ENCODE assay signal across 12 mouse cellular contexts in the genomic region with DNA sequence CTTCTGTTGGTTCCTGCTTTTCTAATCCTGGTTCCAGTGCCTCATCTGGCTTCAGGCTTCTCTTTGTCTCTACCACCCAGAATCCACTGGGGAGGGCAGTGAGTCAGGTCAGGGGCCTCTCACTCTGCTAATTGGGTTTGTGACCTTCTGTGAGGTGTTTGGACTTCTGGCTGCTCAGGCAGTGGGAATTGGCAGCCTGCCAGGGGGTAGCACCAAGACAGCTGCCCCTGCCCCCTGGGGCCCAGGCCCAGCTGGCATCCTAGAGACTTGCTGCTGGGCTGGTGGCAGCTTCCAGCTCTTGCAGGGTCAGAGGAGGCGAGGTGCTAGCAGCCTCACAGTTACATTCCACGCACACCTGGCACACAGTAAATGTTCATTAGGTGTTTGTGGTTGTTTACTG. TPM values are rescaled to one million over a fixed set of nuclear protein-coding genes. Genes with fewer than 3 reads are reported as not detected.
A peak's percentile ranks its signal among the peaks of the same experiment; 100 is the strongest.
DNase-seq lines count a peak whose midpoint lies in the region; ATAC-seq lines count a peak whose summit lies in the region.
"Had no signal": no experiment of that assay in that cellular context is flagged by ENCODE, and none has a peak within 500 bp of the region (broad histone marks: within the 10 kb centered on the region; RNA-seq: fewer than 3 reads in every experiment).

No protein-coding gene starts in this region.

- WGBS in hindbrain, embryonic 12.5 days: 61% methylated on average over 2 of the region's 2 CpGs
- WGBS in hindbrain, embryonic 16.5 days: 62% methylated on average over 2 of the region's 2 CpGs

- H3K27ac ChIP-seq in hindbrain, embryonic 12.5 days: peak overlapping the region; percentile 40
- H3K27ac ChIP-seq in hindbrain, embryonic 16.5 days (ENCODE audit: low read depth, low read length): no peak overlapping the region
- H3K27ac ChIP-seq: embryonic facial prominence, embryonic 13.5 days; heart, embryonic 13.5 days had no signal

- H3K9ac ChIP-seq in hindbrain, embryonic 12.5 days: no peak overlapping the region
- H3K9ac ChIP-seq in hindbrain, embryonic 16.5 days (ENCODE audit: low read depth, low read length): no peak overlapping the region
- H3K9ac ChIP-seq: embryonic facial prominence, embryonic 13.5 days; heart, embryonic 13.5 days had no signal

- H3K4me3 ChIP-seq in hindbrain, embryonic 12.5 days: no peak overlapping the region
- H3K4me3 ChIP-seq in hindbrain, embryonic 16.5 days (ENCODE audit: low read length): no peak overlapping the region
- H3K4me3 ChIP-seq: embryonic facial prominence, embryonic 13.5 days; heart, embryonic 13.5 days had no signal

- H3K4me1 ChIP-seq in hindbrain, embryonic 12.5 days: peaks cover 10% of the 10 kb centered on the region
- H3K4me1 ChIP-seq in hindbrain, embryonic 16.5 days (ENCODE audit: control insufficient read depth, insufficient read depth, low read depth, low read length): no peaks in the 10 kb centered on the region
- H3K4me1 ChIP-seq: embryonic facial prominence, embryonic 13.5 days had no signal

- H3K4me2 ChIP-seq in hindbrain, embryonic 12.5 days (replicated peaks): no peak overlapping the region
- no peak overlapping the region for H3K4me2 ChIP-seq in hindbrain, embryonic 16.5 days (ENCODE audit: low read length)
- H3K4me2 ChIP-seq: embryonic facial prominence, embryonic 13.5 days; heart, embryonic 13.5 days had no signal

- peak; percentile 35 for ATAC-seq in hindbrain, embryonic 12.5 days (ENCODE audit: low FRiP score)
- no peak for ATAC-seq in hindbrain, embryonic 16.5 days

- DNase-seq in cerebellum, adult 11-12 months: peak; percentile 80
- peak; percentile 74 to 76 for DNase-seq in cerebellum, postnatal 14 days
- DNase-seq in kidney, postnatal 10 days: peak; percentile 61
- no peak for DNase-seq in thymus, postnatal 4 days
- DNase-seq in adrenal gland, adult 2 months: no peak
- no peak for DNase-seq in frontal cortex, postnatal 14 days (ENCODE audit: low spot score in 2 of 2)
- DNase-seq: adrenal gland, adult 8-10 months; lung, adult 18-20 months had no signal

- peaks cover 3% of the 10 kb centered on the region; the same call in 1 of the 2 replicates for H3K36me3 ChIP-seq in hindbrain, embryonic 12.5 days
- peaks cover 4% of the 10 kb centered on the region; the same call in 1 of the 2 replicates for H3K36me3 ChIP-seq in hindbrain, embryonic 16.5 days (ENCODE audit: control insufficient read depth, insufficient read depth, low read length)

- H3K27me3 ChIP-seq in hindbrain, embryonic 12.5 days: peaks cover 5% of the 10 kb centered on the region; the same call in 1 of the 2 replicates
- H3K27me3 ChIP-seq in hindbrain, embryonic 16.5 days (replicated peaks; ENCODE audit: control insufficient read depth, insufficient read depth, low read length): no peaks in the 10 kb centered on the region
- H3K27me3 ChIP-seq: embryonic facial prominence, embryonic 13.5 days; heart, embryonic 13.5 days had no signal

- H3K9me3 ChIP-seq in hindbrain, embryonic 12.5 days (replicated peaks): no peaks in the 10 kb centered on the region
- H3K9me3 ChIP-seq in hindbrain, embryonic 16.5 days (ENCODE audit: control insufficient read depth, low read length): no peaks in the 10 kb centered on the region
- H3K9me3 ChIP-seq: embryonic facial prominence, embryonic 13.5 days; heart, embryonic 13.5 days had no signal

RNA-seq across cellular contexts. Expression of gene Crb2, which starts 35.6 kb away (rescaled TPM):
- polyA plus RNA-seq in hindbrain, embryonic 12.5 days (2016; fragmentation: Nextera tagmentation; extraction: Ambion mirVana): 12.3 and 14.7 TPM in 2 replicates
- polyA plus RNA-seq in hindbrain, embryonic 16.5 days (2015; fragmentation: Nextera tagmentation; extraction: Ambion mirVana): 3.7 and 4.5 TPM in 2 replicates
- total RNA-seq in adrenal gland, adult 2 months (2021): under 1 TPM; 0.32 to 0.73 TPM
- polyA plus RNA-seq in adrenal gland, adult 2 months (2012; rRNA removed): 0.47 and 0.86 TPM in 2 replicates

Comparison
In these comparisons a context has a peak if more than half of its experiments do, and no peak if none do; other contexts are left out.
1. DNase-seq: peak in cerebellum, adult 11-12 months (single experiment), cerebellum, postnatal 14 days (2 of 2) and kidney, postnatal 10 days (single experiment); none in thymus, postnatal 4 days (single experiment), adrenal gland, adult 2 months (single experiment) and frontal cortex, postnatal 14 days (0 of 2).